In genomic region chr17:35232043-35232442, GRCm38 (mm10) we compare ENCODE assay signal across 9 mouse cellular contexts. TPM values are rescaled to one million over a fixed set of nuclear protein-coding genes. Genes with fewer than 3 reads are reported as not detected.
DNase-seq lines count a peak whose midpoint lies in the region; TF ChIP-seq lines count a peak whose summit lies in the region.
"Had no signal": no experiment of that assay in that cellular context is flagged by ENCODE, and none has a peak within 500 bp of the region (broad histone marks: within the 10 kb centered on the region; RNA-seq: fewer than 3 reads in every experiment).

No protein-coding gene starts in this region.

- peak; percentile 88 for DNase-seq in CH12.LX (ENCODE audit: extremely low read depth)
- DNase-seq in brain, adult 2 months (ENCODE audit: low read depth, low spot score), result peak; percentile 81
- peak; percentile 92 for DNase-seq in heart, postnatal 4 days
- DNase-seq in layer of hippocampus, adult 9-11 months, result peak; percentile 78
- DNase-seq in lung, postnatal 25 days (ENCODE audit: low spot score), result peak; percentile 86
- peak; percentile 87 for DNase-seq in retina, postnatal 1 day
- peak; percentile 65 to 74 for DNase-seq in urinary bladder, adult 18-20 months (ENCODE audit: low spot score in 2 of 2)

- in situ Hi-C loops in CH12.LX (cut with MboI; ENCODE audit: low pct_ligation_motif_present, low pct_unique_long_range_greater_than_20kb, low sequenced_read_pairs), result loop anchor here (5.0 to 10.0 kb wide), 3 partner anchors 60 to 217 kb away; partner anchors contain the start of genes Ly6g5b and Vwa7

- no peaks in the 10 kb centered on the region for H3K9me3 ChIP-seq in CH12.LX (replicated peaks; ENCODE audit: low read length)
- H3K9me3 ChIP-seq in erythroblast, embryonic 14.5 days (ENCODE audit: control insufficient read depth, low read length), result no peaks in the 10 kb centered on the region

- H3K4me1 ChIP-seq in CH12.LX (ENCODE audit: control insufficient read depth in 1 of 2, insufficient read depth in 2 of 2), result peaks cover 17 to 67% of the 10 kb centered on the region in 2 experiments
- peaks cover 48% of the 10 kb centered on the region for H3K4me1 ChIP-seq in erythroblast, embryonic 14.5 days (ENCODE audit: control insufficient read depth)

- H3K79me2 ChIP-seq in CH12.LX (replicated peaks; ENCODE audit: control insufficient read depth, extremely low read depth, insufficient read depth, poor library complexity, severe bottlenecking), result peaks cover 31% of the 10 kb centered on the region

- TF ChIP-seq RAD21 in CH12.LX (IDR thresholded peaks at IDR 0.05; ENCODE audit: low read depth, low read length), result peak; percentile 88

- H3K4me2 ChIP-seq in CH12.LX (ENCODE audit: insufficient read depth, low read depth, poor library complexity, severe bottlenecking), result peak overlapping the region; percentile 69

- H3K36me3 ChIP-seq in CH12.LX (replicated peaks in 1 of 2; ENCODE audit: control insufficient read depth in 1 of 2, insufficient read depth in 1 of 2, low read length in 1 of 2), result peaks cover 33 to 60% of the 10 kb centered on the region in 2 experiments
- peaks cover 61% of the 10 kb centered on the region for H3K36me3 ChIP-seq in erythroblast, embryonic 14.5 days (ENCODE audit: control insufficient read depth)

- no peaks in the 10 kb centered on the region for H3K27me3 ChIP-seq in CH12.LX (replicated peaks)
- no peaks in the 10 kb centered on the region for H3K27me3 ChIP-seq in erythroblast, embryonic 14.5 days (ENCODE audit: control insufficient read depth)

- H3K9ac ChIP-seq in CH12.LX (ENCODE audit: insufficient read depth, low read depth), result peak overlapping the region; percentile 35; the same call in 1 of the 2 replicates

- TF ChIP-seq POLR2A in CH12.LX (IDR thresholded peaks at IDR 0.05; ENCODE audit: low read depth, low read length), result no peak

- TF ChIP-seq EP300 in CH12.LX (IDR thresholded peaks at IDR 0.05; ENCODE audit: low read length), result 0 out of 2 replicates have a peak, but pooled peaks have one; percentile 22

- peak; percentile 80 to 94 for TF ChIP-seq CTCF in CH12.LX (conservative IDR thresholded peaks at IDR 0.05 in 1 of 2, IDR thresholded peaks at IDR 0.05 in 1 of 2; ENCODE audit: low read depth in 2 of 2, low read length in 2 of 2)

- dilution Hi-C loops in CH12.LX (cut with MboI; ENCODE audit: extremely low pct_ligation_motif_present, extremely low pct_unique_long_range_greater_than_20kb, low sequenced_read_pairs), result no loop called here

- H3K4me3 ChIP-seq in CH12.LX (replicated peaks in 1 of 3; ENCODE audit: low read depth in 2 of 3, low read length in 2 of 3, poor library complexity in 1 of 3), result no peak overlapping the region
- H3K4me3 ChIP-seq in erythroblast, embryonic 14.5 days (replicated peaks), result peak overlapping the region; percentile 3

- H3K27ac ChIP-seq in CH12.LX (ENCODE audit: insufficient read depth, low read depth), result peak overlapping the region; percentile 41

TF ChIP-seq in CH12.LX, 34 proteins besides CTCF, POLR2A, EP300 and RAD21:
- TF ChIP-seq ZNF384 (IDR thresholded peaks at IDR 0.05; ENCODE audit: low read depth, low read length) (no peak), GABPA (IDR thresholded peaks at IDR 0.05; ENCODE audit: insufficient replicate concordance, low read depth, low read length) (no peak), POLR2AphosphoS2 (IDR thresholded peaks at IDR 0.05; ENCODE audit: low read depth, low read length) (no peak), USF1 (IDR thresholded peaks at IDR 0.05; ENCODE audit: low read depth, low read length) (no peak), BHLHE40 (IDR thresholded peaks at IDR 0.05; ENCODE audit: low read depth, low read length) (no peak), JUN (IDR thresholded peaks at IDR 0.05; ENCODE audit: insufficient read depth, low read depth, low read length) (no peak), ZC3H11A (IDR thresholded peaks at IDR 0.05; ENCODE audit: low read depth, low read length) (peak; percentile 88), CHD1 (IDR thresholded peaks at IDR 0.05; ENCODE audit: low read depth, low read length) (no peak), JUND (conservative IDR thresholded peaks at IDR 0.05; ENCODE audit: low read depth, low read length) (no peak), ZKSCAN1 (IDR thresholded peaks at IDR 0.05; ENCODE audit: borderline replicate concordance, low read depth, low read length) (no peak), UBTF (IDR thresholded peaks at IDR 0.05; ENCODE audit: low read depth, low read length) (no peak), NELFE (IDR thresholded peaks at IDR 0.05; ENCODE audit: low read depth, low read length) (no peak; the same call in 1 of the 2 replicates), CHD2 (IDR thresholded peaks at IDR 0.05; ENCODE audit: low read length) (peak; percentile 47; the same call in 1 of the 2 replicates), SIN3A (IDR thresholded peaks at IDR 0.05; ENCODE audit: low read length) (peak; percentile 61), IRF4 (IDR thresholded peaks at IDR 0.05; ENCODE audit: low read depth, low read length) (peak; percentile 49), MEF2A (IDR thresholded peaks at IDR 0.05; ENCODE audit: borderline replicate concordance, low read depth, low read length) (0 out of 2 replicates have a peak, but pooled peaks have one; percentile 34), RCOR1 (conservative IDR thresholded peaks at IDR 0.05; ENCODE audit: low read depth, low read length) (no peak), MXI1 (IDR thresholded peaks at IDR 0.05; ENCODE audit: low read depth, low read length) (no peak), E2F4 (IDR thresholded peaks at IDR 0.05; ENCODE audit: insufficient replicate concordance, low read depth, low read length) (no peak), PAX5 (IDR thresholded peaks at IDR 0.05; ENCODE audit: low read length) (no peak), TBP (conservative IDR thresholded peaks at IDR 0.05; ENCODE audit: low read depth, low read length) (no peak), MAZ (IDR thresholded peaks at IDR 0.05; ENCODE audit: low read depth, low read length) (0 out of 2 replicates have a peak, but pooled peaks have one; percentile 17), MYC (IDR thresholded peaks at IDR 0.05; ENCODE audit: low read depth, low read length) (peak; percentile 65; the same call in 1 of the 2 replicates), ETS1 (conservative IDR thresholded peaks at IDR 0.05; ENCODE audit: low read depth, low read length) (no peak), MAFK (IDR thresholded peaks at IDR 0.05; ENCODE audit: insufficient replicate concordance, low read length) (no peak), HCFC1 (IDR thresholded peaks at IDR 0.05; ENCODE audit: low read depth, low read length) (no peak), TCF12 (IDR thresholded peaks at IDR 0.05; ENCODE audit: low read depth, low read length) (no peak), NRF1 (IDR thresholded peaks at IDR 0.05; ENCODE audit: low read depth, low read length) (0 out of 2 replicates have a peak, but pooled peaks have one; percentile 22), MAX (IDR thresholded peaks at IDR 0.05; ENCODE audit: low read length) (peak; percentile 59; the same call in 1 of the 2 replicates), SMC3 (IDR thresholded peaks at IDR 0.05; ENCODE audit: low read depth, low read length) (peak; percentile 96), ELF1 (IDR thresholded peaks at IDR 0.05; ENCODE audit: low read depth, low read length) (peak; percentile 46), KAT2A (IDR thresholded peaks at IDR 0.05; ENCODE audit: insufficient replicate concordance, low read length) (no peak), ZMIZ1 (IDR thresholded peaks at IDR 0.05; ENCODE audit: low read depth, low read length) (peak; percentile 41; the same call in 1 of the 2 replicates), USF2 (conservative IDR thresholded peaks at IDR 0.05; ENCODE audit: low read depth, low read length) (no peak)

RNA-seq across cellular contexts. Expression of gene Atp6v1g2, which starts 1.4 kb away (rescaled TPM):
- total RNA-seq in CH12.LX (2012; rRNA removed) (0.76 and 0.88 TPM in 2 replicates), CH12.LX (2014; rRNA removed) (0.23 and 0.27 TPM in 2 replicates)
- polyA plus RNA-seq in CH12.LX (2012; ENCODE audit: insufficient read length, low read depth), result 1.4 and 2.0 TPM in 2 replicates
- polyA plus RNA-seq in erythroblast, embryonic 14.5 days (2012), result 0.04 and 0.37 TPM in 2 replicates
- 1 to 10 TPM; 8.0 to 9.3 TPM for total RNA-seq in heart, postnatal 4 days (2021)

RNA-seq across cellular contexts. Expression of gene Nfkbil1, which starts 3.5 kb away (rescaled TPM):
- total RNA-seq in CH12.LX (2012; rRNA removed) (16.7 and 22.0 TPM in 2 replicates), CH12.LX (2014; rRNA removed) (15.2 TPM in 2 replicates)
- polyA plus RNA-seq in CH12.LX (2012; ENCODE audit: insufficient read length, low read depth), result 25.9 and 31.6 TPM in 2 replicates
- polyA plus RNA-seq in erythroblast, embryonic 14.5 days (2012), result 1.6 TPM in 2 replicates
- total RNA-seq in heart, postnatal 4 days (2021), result 10 to 100 TPM; 10.8 to 11.0 TPM

RNA-seq across cellular contexts. Expression of gene Ddx39b, which starts 9.5 kb away (rescaled TPM):
- total RNA-seq in CH12.LX (2012; rRNA removed), result 208 and 229 TPM in 2 replicates
- 242 and 254 TPM in 2 replicates for total RNA-seq in CH12.LX (2014; rRNA removed)
- 341 and 411 TPM in 2 replicates for polyA plus RNA-seq in CH12.LX (2012; ENCODE audit: insufficient read length, low read depth)
- polyA plus RNA-seq in erythroblast, embryonic 14.5 days (2012), result 18.8 and 20.8 TPM in 2 replicates
- total RNA-seq in heart, postnatal 4 days (2021), result 100 to 1,000 TPM; 221 to 230 TPM

RNA-seq across cellular contexts. Expression of gene Gm16181, which starts 11.4 kb away (rescaled TPM):
- total RNA-seq in CH12.LX (2012; rRNA removed), result not detected in 2 replicates
- total RNA-seq in CH12.LX (2014; rRNA removed), result not detected in 2 replicates
- polyA plus RNA-seq in CH12.LX (2012; ENCODE audit: insufficient read length, low read depth), result not detected in 2 replicates
- polyA plus RNA-seq in erythroblast, embryonic 14.5 days (2012), result not detected in 2 replicates
- under 1 TPM in 1 of 2 experiments, not detected in 1; 0.52 TPM for total RNA-seq in heart, postnatal 4 days (2021)
- total RNA-seq: hematopoietic stem cell, adult 5-6 weeks had no signal

RNA-seq across cellular contexts. Expression of gene Lta, which starts 26.9 kb away (rescaled TPM):
- 8.9 and 13.4 TPM in 2 replicates for total RNA-seq in CH12.LX (2012; rRNA removed)
- 18.9 and 19.6 TPM in 2 replicates for total RNA-seq in CH12.LX (2014; rRNA removed)
- polyA plus RNA-seq in CH12.LX (2012; ENCODE audit: insufficient read length, low read depth), result 50.4 and 53.0 TPM in 2 replicates
- 0.03 TPM in 1 of 2 replicates, not detected in the other for polyA plus RNA-seq in erythroblast, embryonic 14.5 days (2012)
- under 1 TPM; 0.26 to 0.32 TPM for total RNA-seq in heart, postnatal 4 days (2021)
- total RNA-seq: hematopoietic stem cell, adult 5-6 weeks had no signal

Comparison
In these comparisons a context has a peak if more than half of its experiments do, and no peak if none do; other contexts are left out.
1. RNA of gene Atp6v1g2, which starts 1.4 kb away (total RNA-seq): 8.0 to 9.3 TPM in heart, postnatal 4 days; 0.23 to 0.88 TPM in CH12.LX; every median in the first group is over 4 times any median in the second.
2. Peak in every context shown above with its lines, with median percentiles within 50 percentile points of each other: DNase-seq.